Mouse (Mus musculus) spleen, adult 2 months (tissue): ENCODE data around the gene Cst13.

Experiments
- CTCF ChIP-seq: fragments of 200-500 bp; IDR thresholded peaks from 2 replicates; pipeline ENCODE4 v1.5.1; 2011; ENCODE audit warnings: mild to moderate bottlenecking, inconsistent platforms; ENCODE audit not compliant: insufficient read depth, insufficient read length, insufficient replicate concordance; ENCODE audit errors: extremely low read depth
- POLR2A ChIP-seq: fragments of 200-500 bp; IDR thresholded peaks from 2 replicates; pipeline ENCODE4 v1.6.1; 2011; ENCODE audit warnings: low read depth, low read length, inconsistent platforms

GRCm38 (mm10) chr2:148877016-148877770 is 57.3 kb downstream of the Cst13 start:
- TF ChIP-seq CTCF (no peak), POLR2A (no peak)
